Mouse (Mus musculus) NIH3T3 (cell line): ENCODE results near the gene Fmo4.

ENCODE experiments used
- DNase-seq: peaks from one replicate; pipeline ENCODE4 v3.0.0-alpha.2; 2012; ENCODE audit warnings: low read depth

Gene Fmo4

DNA sequence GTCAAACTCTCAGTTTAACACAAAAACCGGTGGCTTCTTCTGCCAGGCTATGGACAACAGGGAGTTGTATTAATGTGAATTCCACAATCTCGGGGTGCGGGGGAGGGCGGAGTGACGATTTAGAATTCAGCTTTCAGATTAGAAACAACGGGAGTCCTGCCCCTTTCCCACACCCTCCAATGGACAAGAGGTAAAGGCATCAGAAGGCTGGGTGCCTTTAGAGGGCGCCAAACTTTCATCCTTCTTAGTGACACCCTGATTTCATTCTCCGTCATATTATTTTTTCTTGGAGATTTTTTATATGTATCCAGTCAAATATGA is at the start of gene Fmo4:
Gene Fmo4 (minus strand): TSS at position 137 of the 321 bp plus-strand sequence.
- peak; percentile 63 for DNase-seq

DNA sequence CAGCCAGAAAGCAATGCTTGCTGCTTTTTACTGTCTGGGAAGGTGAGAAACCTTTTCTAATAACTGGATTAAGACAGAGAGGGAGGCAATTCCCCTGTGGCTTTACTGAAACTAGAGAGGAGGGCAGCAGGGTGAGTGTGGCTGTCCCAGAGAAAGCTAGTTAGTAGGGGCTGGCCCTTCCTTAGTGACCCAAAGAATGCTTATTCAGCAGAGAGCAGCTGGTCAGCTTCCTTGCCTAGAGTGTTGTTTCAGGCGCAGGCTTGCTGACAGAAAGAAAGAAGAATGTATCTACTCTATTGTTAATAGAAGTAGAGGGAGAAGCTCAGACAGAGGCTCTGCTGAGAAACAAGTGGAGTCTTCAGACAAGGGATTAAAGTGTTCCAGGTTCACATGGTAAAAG is 48.6 kb upstream of the Fmo4 start:
- DNase-seq, result no peak

DNA sequence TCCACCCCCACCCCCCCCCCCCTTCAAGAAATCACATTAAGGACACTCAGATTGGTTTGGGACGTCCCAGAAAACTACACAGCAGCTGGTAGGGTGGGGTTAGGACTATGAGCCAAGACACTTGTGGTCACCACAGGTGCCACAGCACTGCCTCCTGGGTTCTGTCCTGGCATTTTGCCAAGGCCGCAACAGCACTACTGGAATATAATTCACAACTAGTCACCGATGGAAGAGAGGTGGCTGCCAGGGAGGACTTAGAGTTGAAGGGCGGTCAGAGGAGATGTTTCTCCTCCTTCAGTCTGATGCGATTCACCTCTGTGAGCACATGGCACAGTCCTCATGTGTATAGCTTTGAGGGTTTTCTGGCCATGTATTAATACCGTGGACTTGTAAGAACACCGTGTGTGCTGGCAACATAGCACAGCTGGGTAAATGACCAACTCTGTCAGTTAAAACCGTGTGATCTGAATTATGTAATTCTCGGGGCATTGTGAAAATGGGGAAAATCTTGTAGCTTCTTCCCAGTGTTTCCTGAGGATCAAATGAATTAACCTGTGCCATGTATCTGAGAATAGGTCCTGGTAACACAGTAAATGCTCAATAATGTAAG is 46.3 kb upstream of the Fmo4 start:
- DNase-seq, result no peak

DNA sequence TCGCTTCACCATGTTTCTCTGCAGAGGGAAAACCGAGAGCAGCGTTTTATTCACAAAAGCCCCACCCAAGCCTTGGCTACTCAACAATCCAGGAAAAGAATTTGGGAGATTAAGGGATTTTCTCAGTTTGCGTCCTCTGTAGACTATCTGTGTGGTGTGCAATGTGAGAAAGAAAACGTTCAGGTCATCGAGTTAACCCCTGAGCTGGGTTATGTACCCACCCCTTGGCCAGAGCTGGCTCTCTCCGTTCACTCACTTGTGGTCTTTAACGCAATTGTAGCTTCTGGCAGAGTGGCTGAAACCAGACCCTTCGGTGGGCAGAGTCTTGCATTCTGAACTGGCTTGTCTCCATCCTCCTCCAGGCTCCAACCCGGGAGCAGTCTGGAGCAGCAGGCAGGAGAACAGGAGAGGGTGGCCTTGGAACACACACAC is 45.8 kb upstream of the Fmo4 start:
- no peak for DNase-seq

DNA sequence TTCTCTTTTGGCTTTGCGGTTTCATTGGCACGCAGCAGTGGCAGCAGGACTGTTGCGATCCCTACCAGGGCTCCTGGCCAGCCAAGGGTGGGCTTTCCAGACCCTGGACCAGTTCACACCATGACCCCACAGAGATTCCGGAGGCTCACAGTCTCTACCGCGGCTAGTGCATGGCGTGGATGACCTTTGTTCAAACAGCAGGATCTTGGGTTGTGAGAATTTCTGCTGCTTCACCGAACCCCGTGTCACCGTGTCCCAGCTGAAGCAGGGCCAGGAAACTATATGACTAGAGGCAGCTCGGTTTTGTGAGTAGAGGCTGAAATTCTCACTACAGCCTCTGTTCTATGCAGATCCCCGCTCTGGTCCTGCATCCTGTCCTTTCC is 45.0 kb upstream of the Fmo4 start:
- DNase-seq, result no peak

DNA sequence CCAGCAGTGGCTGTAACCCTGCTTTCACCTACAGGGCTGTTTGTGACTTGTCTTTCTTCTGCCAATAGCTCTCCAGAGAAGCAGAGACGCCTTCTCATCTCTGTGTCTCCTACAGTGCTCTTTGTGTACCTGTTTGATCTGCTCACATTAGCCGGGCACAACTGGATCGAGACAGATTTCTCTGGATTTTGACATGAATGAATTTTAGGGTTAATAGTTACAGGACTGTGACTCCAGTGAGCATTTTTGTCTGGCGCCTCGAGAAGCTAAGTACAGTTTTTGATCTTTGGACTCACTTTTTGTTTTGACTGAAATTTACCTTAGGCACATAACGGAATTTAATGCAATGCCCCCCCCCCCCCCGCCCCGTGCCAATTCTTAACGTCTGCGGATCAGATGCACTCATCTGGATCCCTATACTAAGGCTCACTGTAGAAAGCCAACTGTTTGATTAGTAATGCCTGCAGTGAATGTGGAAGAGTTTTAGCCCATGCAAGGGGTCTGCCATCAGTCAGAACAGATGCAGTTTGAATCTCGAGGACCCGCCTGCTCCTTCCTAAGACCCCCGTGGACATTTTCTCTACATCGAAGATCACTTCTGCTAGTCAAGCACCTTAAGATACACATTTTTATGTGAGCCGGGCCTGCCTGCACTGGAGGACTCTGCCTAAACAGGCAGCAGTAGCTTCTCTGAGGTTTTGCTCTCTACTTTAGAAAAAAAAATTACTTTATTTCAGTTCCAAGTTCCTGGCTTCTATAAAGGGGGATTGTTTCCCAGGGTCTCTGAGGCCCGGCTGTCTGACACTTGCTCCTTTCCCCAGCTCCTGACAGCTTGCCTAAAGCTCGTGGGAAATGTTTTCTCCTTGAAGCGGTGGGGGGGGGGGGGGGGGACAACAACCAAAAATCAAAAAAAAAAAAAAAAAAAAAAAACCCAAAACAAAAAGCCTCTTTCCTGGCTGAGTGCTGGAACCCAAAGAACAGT is 44.3 kb upstream of the Fmo4 start:
- DNase-seq, result no peak

DNA sequence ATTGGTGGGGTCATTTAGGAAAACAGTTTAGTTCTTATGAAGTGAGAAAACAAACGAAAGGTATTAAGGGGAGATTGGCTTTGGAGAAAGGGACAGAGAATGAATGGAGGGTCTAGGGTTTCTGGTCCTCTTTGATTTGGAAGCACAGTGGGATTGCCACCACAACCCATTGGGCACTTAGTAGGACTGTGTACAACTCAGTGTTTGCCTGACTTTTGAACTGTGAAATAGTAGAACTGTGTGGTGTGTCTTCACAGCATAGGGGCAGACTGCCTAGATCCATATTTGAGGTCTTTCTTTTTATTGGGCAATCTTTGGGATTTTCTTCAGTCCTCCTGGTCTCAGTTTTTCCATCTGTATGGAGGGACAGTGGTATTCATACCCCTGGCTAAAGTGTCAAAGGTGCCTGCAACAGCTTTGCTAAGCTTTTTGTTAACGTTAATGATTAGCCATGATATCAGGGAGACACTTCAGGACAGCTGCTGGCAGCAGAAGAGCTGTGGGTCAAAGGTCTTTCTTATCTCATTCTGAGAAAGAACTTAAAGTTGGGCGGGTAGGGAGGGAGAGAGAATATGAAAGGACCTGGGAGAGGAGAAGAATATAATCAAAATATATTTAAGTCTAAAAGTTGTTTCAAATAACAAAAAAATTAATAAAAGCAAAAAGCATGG is 40.2 kb upstream of the Fmo4 start:
- DNase-seq, result no peak

DNA sequence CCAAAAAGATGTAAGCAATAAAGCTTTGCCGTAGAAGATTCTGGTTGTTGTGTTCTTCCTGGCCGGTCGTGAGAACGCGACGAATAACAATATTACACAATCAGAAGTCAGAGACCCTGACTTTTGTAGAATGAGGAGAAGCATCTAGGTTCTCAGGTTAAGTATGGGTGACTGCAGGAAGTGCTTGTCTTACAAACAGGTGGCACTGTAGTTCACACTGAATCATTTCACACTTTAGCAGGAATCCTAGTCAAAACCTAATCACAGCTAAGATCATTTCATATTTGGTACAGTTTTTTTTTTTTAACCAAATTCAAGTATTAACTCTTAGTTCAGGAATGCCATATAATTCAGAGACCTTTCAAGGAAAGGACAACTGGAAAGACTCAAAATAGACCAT is 33.8 kb upstream of the Fmo4 start:
- DNase-seq, result no peak

DNA sequence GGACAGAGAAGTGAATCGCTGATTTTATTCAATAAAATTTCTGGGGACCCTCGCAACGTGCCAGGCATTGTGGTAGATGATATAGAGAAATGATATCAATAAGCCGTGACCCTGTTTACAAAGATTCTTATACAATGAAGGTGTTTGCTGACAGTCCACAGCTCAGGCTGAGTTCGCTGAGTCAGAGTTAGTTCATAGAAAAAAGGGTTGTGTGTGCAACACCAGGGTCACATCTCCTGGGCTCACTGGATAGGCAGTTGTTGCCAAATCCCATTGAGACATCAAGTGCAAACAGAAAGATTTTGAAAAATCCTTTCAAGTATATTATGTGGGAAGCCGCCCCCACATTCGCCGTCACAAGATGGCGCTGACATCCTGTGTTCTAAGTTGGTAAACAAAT is 26.4 kb upstream of the Fmo4 start:
- no peak for DNase-seq

DNA sequence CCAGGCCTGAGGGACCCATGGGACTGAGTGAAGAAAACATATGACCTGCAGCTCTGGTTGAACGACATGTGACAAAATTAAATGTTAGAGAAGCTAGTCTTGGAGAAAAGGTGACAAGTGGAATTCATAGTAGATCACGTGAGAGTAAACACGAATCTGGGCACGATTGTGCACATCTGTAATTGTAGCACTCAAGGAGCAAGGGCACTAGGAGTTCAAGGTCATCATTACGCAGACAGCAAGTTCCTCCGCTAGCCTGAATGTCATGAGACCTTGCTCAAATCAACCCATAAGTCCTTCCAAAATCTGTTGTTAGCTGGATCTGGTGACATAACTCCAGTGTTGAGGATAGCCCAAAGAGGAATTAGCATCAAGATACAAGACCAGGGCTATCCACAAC is 25.2 kb upstream of the Fmo4 start:
- DNase-seq, result no peak

DNA sequence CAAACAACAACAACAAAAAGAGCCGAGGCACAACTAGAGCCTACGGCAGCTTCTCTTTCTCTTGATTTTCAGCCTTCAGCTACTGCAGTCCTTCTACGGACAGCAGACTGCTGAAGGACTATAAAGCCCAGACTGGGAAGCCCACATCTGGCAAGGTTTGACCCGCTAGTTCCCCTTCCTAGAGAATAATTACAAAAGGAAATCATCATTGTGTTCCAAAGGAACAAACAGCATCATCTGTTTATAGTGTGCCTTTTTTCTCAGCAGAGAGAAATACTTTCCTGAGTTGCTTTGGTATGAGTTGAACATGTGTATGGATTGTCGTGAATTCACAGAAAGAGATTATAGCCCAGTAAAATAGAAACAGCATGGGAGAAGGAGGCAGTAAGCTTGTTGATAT is 20.6 kb upstream of the Fmo4 start:
- DNase-seq, result no peak

DNA sequence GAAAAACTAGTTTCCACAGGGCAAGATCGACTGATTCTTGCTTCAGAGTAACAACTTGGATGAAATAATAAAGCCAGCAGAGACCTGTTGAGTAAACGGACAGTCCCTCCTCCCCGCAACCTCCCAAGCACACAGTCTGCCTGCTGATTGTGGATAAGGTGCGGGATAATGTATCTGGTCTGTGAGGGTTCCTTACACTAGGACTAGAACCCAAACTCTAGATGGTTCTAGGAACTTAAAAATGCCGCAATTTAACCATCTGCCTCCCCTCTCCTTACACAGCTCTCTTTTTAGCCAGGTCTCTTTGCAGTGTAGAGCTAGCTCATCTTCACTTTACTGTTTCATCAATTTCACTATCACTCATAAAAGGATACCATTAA is 18.8 kb upstream of the Fmo4 start:
- no peak for DNase-seq

DNA sequence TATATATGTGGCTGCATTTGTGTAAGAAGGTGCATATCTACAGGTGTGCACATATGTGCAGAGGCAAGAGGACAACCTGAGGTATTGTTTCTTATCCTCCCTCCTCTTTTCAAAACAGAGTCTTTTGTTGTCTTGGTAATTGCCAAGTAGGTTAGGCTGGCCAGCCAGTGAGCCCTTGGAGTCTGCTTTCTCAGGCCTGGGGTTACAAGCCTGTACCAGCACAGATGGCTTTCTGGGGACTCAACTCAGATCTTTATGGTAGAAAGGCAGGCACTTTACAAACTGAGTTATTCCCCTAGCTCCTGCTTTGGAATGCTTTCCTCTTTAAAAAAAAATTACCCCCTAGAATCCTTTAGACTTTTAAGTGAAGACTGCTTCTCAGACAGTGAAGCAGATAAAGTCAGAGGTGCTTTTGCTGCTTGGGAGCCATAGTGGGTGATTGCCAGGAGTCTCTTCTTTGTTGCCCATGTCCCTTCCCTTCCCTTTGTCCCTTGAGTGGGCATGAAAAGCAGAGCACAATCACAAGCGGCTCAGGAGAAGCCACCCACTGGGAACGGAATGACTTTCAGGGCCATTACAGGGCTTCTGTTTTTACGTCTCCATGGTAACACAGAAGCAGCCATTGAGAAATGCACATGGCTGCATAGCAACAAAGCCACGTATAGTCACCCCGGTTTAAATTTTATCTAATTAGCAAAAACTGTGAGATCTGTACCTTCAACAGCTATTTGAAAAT is 18.2 kb upstream of the Fmo4 start:
- no peak for DNase-seq

DNA sequence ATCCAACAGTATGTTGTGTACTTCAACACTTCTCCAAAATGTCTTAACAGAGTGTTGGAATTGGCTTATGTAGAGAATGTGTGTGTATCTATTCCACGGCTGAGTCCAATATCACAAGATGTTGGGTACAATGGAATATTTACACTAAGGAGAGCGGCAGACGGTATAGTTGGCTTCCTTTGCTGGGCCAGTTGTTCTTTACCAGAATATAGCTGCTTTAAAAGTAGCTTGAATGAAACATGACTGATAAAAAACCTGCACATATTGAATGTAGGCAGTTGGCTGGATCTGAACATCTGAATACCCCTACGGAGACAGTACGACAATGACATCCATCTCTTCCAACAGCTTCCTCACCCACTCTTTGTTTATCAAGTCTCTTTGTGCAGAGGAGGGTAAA is 5.5 kb upstream of the Fmo4 start:
- DNase-seq, result no peak

DNA sequence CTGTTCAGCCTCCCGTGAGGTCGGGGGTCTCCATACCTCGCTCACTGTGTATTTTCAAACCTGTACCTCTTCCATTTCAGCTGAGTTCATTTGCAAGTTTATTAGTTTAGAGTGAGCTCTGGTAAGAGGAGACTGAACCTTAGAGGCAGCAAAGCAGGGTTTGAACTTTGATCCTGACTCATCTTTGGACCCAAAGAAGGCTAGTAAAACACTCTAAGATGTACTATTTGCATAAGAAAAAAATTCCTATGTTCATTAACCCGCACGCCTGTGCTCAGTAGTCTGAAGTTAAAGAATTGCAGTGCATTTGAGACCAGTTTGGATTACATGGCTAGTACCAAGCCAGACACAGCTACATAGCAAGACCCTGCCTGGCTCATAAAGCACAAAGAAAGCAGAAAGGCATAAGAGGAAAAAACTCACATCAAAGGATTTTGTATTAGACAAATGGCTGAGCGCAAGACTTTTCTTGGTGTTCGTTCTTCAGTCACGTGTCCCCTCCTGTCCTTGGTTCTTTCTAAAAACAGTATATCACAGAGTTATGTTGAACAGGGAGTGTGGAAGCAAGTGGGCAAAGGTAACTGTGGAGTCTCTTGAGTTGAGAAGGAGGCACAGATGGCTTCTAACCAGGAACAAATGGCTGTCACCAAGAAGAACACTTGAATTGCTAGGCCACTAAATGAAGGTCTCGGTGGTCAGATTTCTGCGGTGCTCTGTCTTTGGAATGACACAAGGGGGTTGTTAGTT is 1.8 kb upstream of the Fmo4 start:
- DNase-seq, result no peak

DNA sequence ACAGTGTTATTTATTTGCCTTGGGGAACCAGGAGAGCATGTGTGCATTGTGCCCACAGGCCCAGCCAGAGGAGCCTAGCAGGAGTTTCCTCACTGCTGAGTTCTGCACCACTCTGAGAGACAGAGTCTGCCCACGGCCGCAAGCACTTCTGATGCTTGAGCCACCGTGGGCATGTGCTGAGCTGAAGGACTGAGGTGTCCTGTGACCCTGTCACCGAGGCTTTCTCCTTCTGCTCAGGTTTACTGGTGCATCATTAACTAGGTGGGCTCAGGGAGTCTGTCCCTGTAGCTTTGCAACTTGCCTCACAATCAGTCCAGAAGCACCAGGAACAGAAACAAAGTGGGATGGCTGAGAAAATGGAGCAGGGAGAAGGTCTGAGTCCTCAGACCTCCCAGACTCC is 1.2 kb upstream of the Fmo4 start:
- DNase-seq, result no peak

DNA sequence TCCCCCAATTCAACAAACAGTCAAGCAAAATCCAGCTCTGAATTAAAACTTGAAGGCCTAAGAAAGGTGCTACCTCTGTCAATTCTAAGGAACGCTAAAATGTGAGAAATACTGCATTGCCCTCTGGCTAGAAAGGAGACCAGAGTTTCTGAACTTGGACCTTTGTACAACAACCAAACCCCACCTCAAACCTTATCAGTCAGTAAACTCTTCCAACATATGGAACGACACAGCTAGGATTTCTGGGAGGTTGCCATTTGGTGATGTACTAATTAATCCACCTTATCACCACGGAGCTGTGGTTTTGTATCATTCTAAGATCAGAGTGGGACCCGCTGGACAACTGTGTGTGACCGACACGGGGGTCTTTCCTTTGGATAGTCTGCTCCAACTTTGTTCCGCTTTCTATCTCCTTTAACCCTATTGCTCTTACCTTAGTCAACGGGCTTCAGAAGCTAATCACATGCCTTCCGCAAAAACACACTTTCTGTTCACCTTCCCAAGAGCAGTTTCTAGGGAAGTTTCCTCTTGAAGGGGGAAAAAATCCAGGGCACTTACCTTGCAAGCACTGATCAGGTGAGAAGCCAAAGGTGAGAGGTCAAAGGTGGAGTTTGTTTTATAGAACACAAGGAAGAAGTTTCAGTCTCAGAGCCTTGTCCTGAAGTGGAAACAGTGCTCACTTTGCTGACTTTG is 483 bp downstream of the Fmo4 start:
- DNase-seq, result no peak

DNA sequence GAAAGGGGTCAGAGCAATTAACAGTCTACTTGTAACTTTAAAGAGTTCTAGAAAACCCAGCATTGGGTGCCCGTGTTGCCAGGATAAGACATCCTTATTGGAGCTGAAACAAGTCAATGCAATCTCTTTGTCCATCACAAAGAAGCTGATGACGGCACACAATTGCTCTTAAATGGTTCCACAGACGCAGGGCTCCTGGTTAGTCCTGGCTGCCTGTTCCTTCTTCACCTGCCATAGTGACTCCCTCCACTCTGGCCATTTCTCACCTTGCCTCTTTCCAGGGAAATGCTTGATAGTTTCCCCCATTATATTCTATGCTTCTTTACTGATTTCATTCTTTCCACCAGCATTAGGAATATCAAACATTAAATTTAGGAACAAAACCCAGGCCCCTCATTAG is 5.2 kb downstream of the Fmo4 start:
- DNase-seq, result no peak

DNA sequence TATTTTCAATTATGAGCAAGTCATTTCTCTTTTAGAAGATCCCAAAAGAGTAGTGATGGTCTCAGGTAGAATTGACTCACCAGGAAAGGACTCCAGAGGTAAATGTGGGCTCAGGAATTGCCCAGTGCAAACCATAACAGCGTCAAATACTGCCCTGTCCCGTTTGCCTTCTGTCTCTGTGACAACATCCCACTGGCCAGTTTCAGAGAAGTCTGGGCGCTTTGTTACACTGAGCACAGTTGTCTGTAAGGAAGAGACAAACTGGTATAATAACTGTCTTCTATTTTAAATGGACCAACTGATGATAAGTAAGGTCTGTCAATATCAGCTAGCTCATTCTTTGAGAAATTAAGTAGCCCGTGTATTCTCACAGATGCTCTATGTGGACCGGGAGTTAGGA is 6.3 kb downstream of the Fmo4 start:
- DNase-seq, result no peak

DNA sequence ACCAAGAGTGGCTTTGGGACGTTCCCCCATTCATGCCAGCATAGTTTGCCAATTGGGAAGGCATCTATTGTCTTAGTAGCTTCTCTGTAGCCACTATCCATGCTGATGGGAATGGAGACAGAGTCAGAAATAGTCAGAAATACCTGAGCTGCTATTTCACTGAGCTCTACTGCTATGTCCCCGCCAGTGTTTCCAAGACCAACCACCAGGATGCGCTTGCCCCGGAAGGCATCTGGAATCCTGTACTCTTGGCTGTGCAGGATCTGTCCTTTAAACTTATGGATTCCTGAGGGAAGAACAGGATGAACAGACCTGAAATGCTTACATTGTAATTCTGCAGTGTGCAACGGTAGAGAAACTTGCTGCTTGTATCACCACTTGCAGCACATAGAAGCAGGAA is 8.8 kb downstream of the Fmo4 start:
- peak; percentile 16 for DNase-seq

DNA sequence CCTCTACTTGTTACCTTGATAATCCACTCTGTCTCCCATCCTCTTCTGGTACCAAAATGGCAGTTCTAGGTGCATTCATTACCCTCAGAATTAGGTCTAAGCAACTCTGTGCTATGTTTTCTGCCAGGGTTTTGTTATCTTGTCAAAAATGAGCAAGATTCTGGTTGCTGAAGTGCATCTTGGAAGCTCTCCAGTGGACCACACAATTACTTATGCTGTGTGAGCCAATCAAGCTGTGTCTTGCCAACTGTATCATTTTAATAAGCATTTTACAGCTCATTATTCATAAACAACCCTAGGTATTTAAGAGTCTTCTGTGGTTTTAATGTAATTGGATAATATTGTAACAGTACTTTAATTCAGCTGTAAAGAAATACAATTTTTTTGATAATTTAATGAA is 17.3 kb downstream of the Fmo4 start:
- no peak for DNase-seq
